Mouse (Mus musculus): ENCODE measurements at regions not wholly inside any gene's neighbourhood (a gene's known extent, or its start where the extent isn't known, plus 50 kb on each side); places are given as distances from the start of the nearest gene placed in this dataset.

DNA sequence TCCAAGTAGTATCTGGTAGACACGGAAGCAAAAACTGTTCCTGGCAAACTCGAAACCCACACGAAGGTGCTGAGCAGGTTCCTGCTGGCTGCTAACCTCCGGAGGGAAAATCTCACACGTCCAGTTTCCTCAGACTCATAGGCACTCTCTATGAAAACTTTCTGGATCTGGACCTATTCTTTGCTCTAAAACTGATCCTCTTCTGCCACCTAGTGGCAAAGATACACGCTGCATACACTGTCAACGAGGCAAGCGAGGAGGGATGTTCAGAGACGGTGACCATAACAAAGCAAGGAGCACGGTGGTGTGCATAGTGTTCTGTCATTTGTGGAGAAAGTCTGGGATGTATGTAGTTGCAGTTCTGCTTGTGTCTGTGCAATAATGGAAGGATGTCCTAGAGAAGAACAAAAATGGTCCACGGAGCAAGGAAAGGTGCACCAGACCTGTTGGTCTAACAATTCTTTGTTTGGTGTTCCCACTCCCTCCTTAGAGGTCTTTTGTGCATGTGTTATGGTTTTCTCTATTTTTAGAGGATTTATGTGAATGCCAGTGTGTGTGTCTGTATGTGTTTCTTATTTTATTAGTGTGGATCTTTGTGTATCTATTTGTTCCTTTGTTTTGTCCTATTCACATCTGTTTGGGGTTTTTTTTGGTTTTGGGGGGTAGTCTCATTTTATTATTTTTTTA lies 57.0 kb upstream of the Siglech start:
- DNase-seq (ENCODE audit: low read depth, low spot score), result peak; percentile 52
